Mouse (Mus musculus) limb, embryonic 11.5 days (tissue): ENCODE measurements around the gene Napsa. TPM values are rescaled to one million over a fixed set of nuclear protein-coding genes. Genes with fewer than 3 reads are reported as not detected.
A peak's percentile ranks its signal among the peaks of the same experiment; 100 is the strongest.

ENCODE experiments used
- ATAC-seq: fragments of 200-750 bp; cut with Nextera tagmentation; 2 replicates; pipeline ENCODE4 v1.8.0; 2017; ENCODE audit warnings: low read depth; ENCODE audit not compliant: insufficient number of reproducible peaks, low FRiP score, low TSS enrichment
- DNase-seq: peaks from one replicate; pipeline ENCODE4 v3.0.0-alpha.2; 2015; ENCODE audit warnings: low spot score
- H3K27ac ChIP-seq: fragments of 300-500 bp; sonication (generic); replicated peaks from 2 replicates; pipeline ENCODE4 v1.5.1; 2014; ENCODE audit warnings: low read depth, mild to moderate bottlenecking, low read length
- H3K27me3 ChIP-seq: fragments of 300-500 bp; sonication (generic); 2 replicates; pipeline ENCODE4 v1.6.1; 2014; ENCODE audit warnings: mild to moderate bottlenecking, low read length, mixed read lengths; ENCODE audit not compliant: control insufficient read depth, insufficient read depth
- H3K36me3 ChIP-seq: fragments of 300-500 bp; sonication (generic); 2 replicates; pipeline ENCODE4 v1.6.1; 2014; ENCODE audit warnings: mild to moderate bottlenecking, low read length, moderate library complexity, mixed read lengths; ENCODE audit not compliant: control insufficient read depth, insufficient read depth
- H3K4me1 ChIP-seq: fragments of 300-500 bp; sonication (generic); 2 replicates; pipeline ENCODE4 v1.6.1; 2014; ENCODE audit warnings: low read length, mixed read lengths; ENCODE audit not compliant: control insufficient read depth, insufficient read depth
- H3K4me2 ChIP-seq: fragments of 300-500 bp; sonication (generic); 2 replicates; pipeline ENCODE4 v1.6.1; 2014; ENCODE audit warnings: low read depth, mild to moderate bottlenecking, moderate library complexity; ENCODE audit not compliant: severe bottlenecking
- H3K4me3 ChIP-seq: fragments of 300-500 bp; sonication (generic); 2 replicates; pipeline ENCODE4 v1.5.1; 2014; ENCODE audit warnings: low read depth, low read length
- H3K9ac ChIP-seq: fragments of 300-500 bp; sonication (generic); 2 replicates; pipeline ENCODE4 v1.6.1; 2014; ENCODE audit warnings: mild to moderate bottlenecking, low read length
- H3K9me3 ChIP-seq: fragments of 300-500 bp; sonication (generic); 2 replicates; pipeline ENCODE4 v1.6.1; 2016; ENCODE audit warnings: low read length; ENCODE audit not compliant: control insufficient read depth
- WGBS: fragments of 180-500 bp; shearing (Covaris S2); extraction: QIAGEN DNeasy Blood & Tissue Kit; methylation state at CpG from one replicate; pipeline ENCODE4 v1.1.7; 2014; 5-methylcytosine and 5-hydroxymethylcytosine counted together
- polyA plus RNA-seq: library from polyadenylated mRNA; unstranded; fragments of >200 nt; fragmentation: Nextera tagmentation; extraction: Ambion mirVana; gene quantifications from 2 replicates; pipeline ENCODE4 v1.2.1, GENCODE M21; 2014

Napsa gene
- polyA plus RNA-seq, 1 experiment from 2014 or later = 0.61 TPM

- ATAC-seq = no peak
- H3K27ac ChIP-seq = no peak overlapping the region
- H3K9me3 ChIP-seq = no peaks in the 10 kb centered on the region
Observed at GRCm38 (mm10) chr7:44593051-44593450, 20.9 kb downstream of the Napsa start.

GRCm38 (mm10) chr7:44593775-44594174, 21.6 kb downstream of the Napsa start:
- Histone ChIP-seq H3K9ac (no peak overlapping the region), H3K27ac (no peak overlapping the region), H3K36me3 (no peaks in the 10 kb centered on the region), H3K9me3 (no peaks in the 10 kb centered on the region), H3K27me3 (peaks cover 42% of the 10 kb centered on the region), H3K4me2 (no peak overlapping the region; the same call in 1 of the 2 replicates), H3K4me1 (peaks cover 9% of the 10 kb centered on the region; the same call in 1 of the 2 replicates), H3K4me3 (no peak overlapping the region)
- ATAC-seq = peak; percentile 46
- under 1% methylated on average over 22 of the region's 22 CpGs for WGBS
- DNase-seq = peak; percentile 92

More at GRCm38 (mm10) chr7:44593051-44593450, 20.9 kb downstream of the Napsa start:
- no peak overlapping the region for H3K9ac ChIP-seq
- peaks cover 48% of the 10 kb centered on the region for H3K27me3 ChIP-seq
- no peak for DNase-seq
- no peak overlapping the region for H3K4me3 ChIP-seq
- no peak overlapping the region for H3K4me2 ChIP-seq
- 1% methylated on average over 15 of the region's 15 CpGs for WGBS
- H3K36me3 ChIP-seq = no peaks in the 10 kb centered on the region
- H3K4me1 ChIP-seq = peaks cover 15% of the 10 kb centered on the region; the same call in 1 of the 2 replicates

- no peaks in the 10 kb centered on the region for H3K9me3 ChIP-seq
- no peak for DNase-seq
- no peak overlapping the region for H3K9ac ChIP-seq
- H3K4me2 ChIP-seq = no peak overlapping the region
- H3K27ac ChIP-seq = no peak overlapping the region
- no peak overlapping the region for H3K4me3 ChIP-seq
- H3K27me3 ChIP-seq = peaks cover 39% of the 10 kb centered on the region
- H3K36me3 ChIP-seq = no peaks in the 10 kb centered on the region
- no peak for ATAC-seq
- 78% methylated on average over 6 of the region's 6 CpGs for WGBS
- 0 out of 2 replicates have a peak, but pooled peaks cover 9% of the 10 kb centered on the region for H3K4me1 ChIP-seq
Observed at GRCm38 (mm10) chr7:44594291-44594690, 22.1 kb downstream of the Napsa start.

GRCm38 (mm10) chr7:44595131-44595561, 23.0 kb downstream of the Napsa start:
- ATAC-seq (no peak), DNase-seq (no peak)
- 95% methylated on average over 20 of the region's 20 CpGs for WGBS
- no peaks in the 10 kb centered on the region for H3K9me3 ChIP-seq
- H3K4me3 ChIP-seq = no peak overlapping the region
- H3K4me1 ChIP-seq = 0 out of 2 replicates have a peak, but pooled peaks cover 6% of the 10 kb centered on the region
- no peak overlapping the region for H3K27ac ChIP-seq
- H3K36me3 ChIP-seq = no peaks in the 10 kb centered on the region
- H3K27me3 ChIP-seq = peaks cover 31% of the 10 kb centered on the region
- H3K9ac ChIP-seq = no peak overlapping the region
- H3K4me2 ChIP-seq = no peak overlapping the region

- Histone ChIP-seq H3K9me3 (no peaks in the 10 kb centered on the region), H3K27ac (no peak overlapping the region), H3K4me2 (no peak overlapping the region), H3K36me3 (no peaks in the 10 kb centered on the region), H3K4me3 (no peak overlapping the region), H3K4me1 (0 out of 2 replicates have a peak, but pooled peaks cover 6% of the 10 kb centered on the region), H3K9ac (no peak overlapping the region), H3K27me3 (peaks cover 28% of the 10 kb centered on the region)
- DNase-seq (no peak), ATAC-seq (no peak)
- whole genome bisulfite sequencing = 89% methylated on average over 4 of the region's 6 CpGs
Observed at GRCm38 (mm10) chr7:44596051-44596450, 23.9 kb downstream of the Napsa start.

GRCm38 (mm10) chr7:44596996-44597538, 24.9 kb downstream of the Napsa start:
- Histone ChIP-seq H3K27ac (no peak overlapping the region), H3K9ac (no peak overlapping the region), H3K4me1 (0 out of 2 replicates have a peak, but pooled peaks cover 3% of the 10 kb centered on the region), H3K27me3 (peaks cover 28% of the 10 kb centered on the region), H3K36me3 (no peaks in the 10 kb centered on the region), H3K4me3 (no peak overlapping the region), H3K9me3 (no peaks in the 10 kb centered on the region), H3K4me2 (no peak overlapping the region)
- no peak for ATAC-seq
- 46% methylated on average over 5 of the region's 5 CpGs for WGBS
- no peak for DNase-seq

GRCm38 (mm10) chr7:44597666-44598065, 25.5 kb downstream of the Napsa start:
- WGBS = 87% methylated on average over 4 of the region's 4 CpGs
- peaks cover 9% of the 10 kb centered on the region for H3K4me1 ChIP-seq
- peaks cover 28% of the 10 kb centered on the region for H3K27me3 ChIP-seq
- H3K4me2 ChIP-seq = no peak overlapping the region
- no peak overlapping the region for H3K27ac ChIP-seq
- DNase-seq (no peak), ATAC-seq (no peak)
- H3K9me3 ChIP-seq = no peaks in the 10 kb centered on the region
- H3K36me3 ChIP-seq = no peaks in the 10 kb centered on the region
- no peak overlapping the region for H3K4me3 ChIP-seq
- H3K9ac ChIP-seq = no peak overlapping the region

- H3K27ac ChIP-seq = no peak overlapping the region
- peaks cover 9% of the 10 kb centered on the region for H3K4me1 ChIP-seq
- peaks cover 23% of the 10 kb centered on the region for H3K27me3 ChIP-seq
- no peaks in the 10 kb centered on the region for H3K36me3 ChIP-seq
- no peak for ATAC-seq
- no peak overlapping the region for H3K4me2 ChIP-seq
- H3K9ac ChIP-seq = no peak overlapping the region
- 77% methylated on average over 12 of the region's 12 CpGs for WGBS
- H3K9me3 ChIP-seq = no peaks in the 10 kb centered on the region
- no peak overlapping the region for H3K4me3 ChIP-seq
- DNase-seq = no peak
Observed at GRCm38 (mm10) chr7:44598336-44598735, 26.2 kb downstream of the Napsa start.
